Comparison of ENCODE assay signal across 8 mouse cellular contexts in genomic region chr7:79279376-79280029, GRCm38 (mm10). TPM values are rescaled to one million over a fixed set of nuclear protein-coding genes. Genes with fewer than 3 reads are reported as not detected.
DNase-seq lines count a peak whose midpoint lies in the region; ATAC-seq and TF ChIP-seq lines count a peak whose summit lies in the region.

No protein-coding gene starts in this region.

- no peaks in the 10 kb centered on the region for H3K9me3 ChIP-seq in heart, embryonic 10.5 days
- no peaks in the 10 kb centered on the region for H3K9me3 ChIP-seq in G1E (replicated peaks)
- H3K9me3 ChIP-seq in hindbrain, embryonic 15.5 days, result no peaks in the 10 kb centered on the region

- peak overlapping the region; percentile 70 for H3K27ac ChIP-seq in heart, embryonic 10.5 days
- H3K27ac ChIP-seq in hindbrain, embryonic 15.5 days (replicated peaks), result peak overlapping the region; percentile 26; the same call in 1 of the 2 replicates
- H3K27ac ChIP-seq in thymus, adult 2 months (ENCODE audit: control insufficient read depth, insufficient read depth, low read length), result no peak overlapping the region

- no peak for DNase-seq in heart, embryonic 10.5 days (ENCODE audit: low spot score)
- DNase-seq in heart, adult 8-10 months (ENCODE audit: low spot score), result no peak
- peak; percentile 36 for DNase-seq in G1E (ENCODE audit: low spot score)
- peak; percentile 69 for DNase-seq in lung, postnatal 10 days
- DNase-seq in thymus, adult 2 months, result no peak
- no peak for DNase-seq in frontal cortex, adult 2 months (ENCODE audit: extremely low spot score in 1 of 2, low spot score in 1 of 2)
- DNase-seq in urinary bladder, adult 18-20 months (ENCODE audit: low spot score in 2 of 2), result no peak

- no peaks in the 10 kb centered on the region for H3K27me3 ChIP-seq in heart, embryonic 10.5 days (ENCODE audit: insufficient read depth, poor library complexity, severe bottlenecking)
- no peaks in the 10 kb centered on the region for H3K27me3 ChIP-seq in G1E (ENCODE audit: insufficient read depth, low read length)
- H3K27me3 ChIP-seq in hindbrain, embryonic 15.5 days, result no peaks in the 10 kb centered on the region
- H3K27me3 ChIP-seq in thymus, adult 2 months (ENCODE audit: control insufficient read depth, insufficient read depth, low read length), result no peaks in the 10 kb centered on the region

- no peak for TF ChIP-seq CTCF in G1E (IDR thresholded peaks at IDR 0.05; ENCODE audit: low read depth, low read length)
- no peak for TF ChIP-seq CTCF in thymus, adult 2 months (IDR thresholded peaks at IDR 0.05; ENCODE audit: borderline replicate concordance, control insufficient read depth, extremely low read depth, insufficient read depth, low read length, poor library complexity)

- H3K4me2 ChIP-seq in hindbrain, embryonic 15.5 days, result 0 out of 2 replicates have a peak overlapping the region, but pooled peaks have one; percentile 1

- H3K4me3 ChIP-seq in heart, embryonic 10.5 days, result no peak overlapping the region
- no peak overlapping the region; the same call in 1 of the 2 replicates for H3K4me3 ChIP-seq in G1E (ENCODE audit: low read depth, low read length)
- no peak overlapping the region for H3K4me3 ChIP-seq in hindbrain, embryonic 15.5 days
- no peak overlapping the region for H3K4me3 ChIP-seq in thymus, adult 2 months (ENCODE audit: control insufficient read depth, insufficient read depth, low read length)

- H3K4me1 ChIP-seq in heart, embryonic 10.5 days, result peaks cover 59% of the 10 kb centered on the region
- peaks cover 91% of the 10 kb centered on the region for H3K4me1 ChIP-seq in G1E (ENCODE audit: insufficient read depth, low read depth, low read length)
- H3K4me1 ChIP-seq in hindbrain, embryonic 15.5 days (replicated peaks), result peaks cover 55% of the 10 kb centered on the region
- peaks cover 39% of the 10 kb centered on the region for H3K4me1 ChIP-seq in thymus, adult 2 months (replicated peaks; ENCODE audit: control insufficient read depth, insufficient read depth, low read length)

- WGBS in heart, embryonic 10.5 days, result 65% methylated on average over 10 of the region's 10 CpGs
- WGBS in hindbrain, embryonic 15.5 days, result 73% methylated on average over 10 of the region's 10 CpGs
- WGBS in thymus, adult 2 months, result 30% methylated on average over 10 of the region's 10 CpGs

- no peaks in the 10 kb centered on the region for H3K36me3 ChIP-seq in heart, embryonic 10.5 days
- peaks cover 78% of the 10 kb centered on the region for H3K36me3 ChIP-seq in G1E (replicated peaks)
- H3K36me3 ChIP-seq in hindbrain, embryonic 15.5 days, result no peaks in the 10 kb centered on the region
- H3K36me3 ChIP-seq in thymus, adult 2 months (ENCODE audit: control insufficient read depth, insufficient read depth, low read length), result no peaks in the 10 kb centered on the region

- TF ChIP-seq POLR2A in thymus, adult 2 months (IDR thresholded peaks at IDR 0.05; ENCODE audit: control insufficient read depth, extremely low read depth, insufficient read depth, low read length, poor library complexity), result no peak

- ATAC-seq in G1E (ENCODE audit: extremely low read depth, insufficient number of reproducible peaks, low FRiP score, poor library complexity, severe bottlenecking), result 0 out of 2 replicates have a peak, but pooled peaks have one; percentile 52
- no peak for ATAC-seq in hindbrain, embryonic 15.5 days (ENCODE audit: low FRiP score, low read depth)

- H3K9ac ChIP-seq in hindbrain, embryonic 15.5 days, result no peak overlapping the region

RNA-seq across cellular contexts. Expression of gene Abhd2, which starts 6.5 kb away (rescaled TPM):
- polyA plus RNA-seq in heart, embryonic 10.5 days (2016; fragmentation: Nextera tagmentation; extraction: Ambion mirVana), result 4.7 and 5.4 TPM in 2 replicates
- 10 to 100 TPM; 25.5 to 43.7 (median 29.9) TPM for total RNA-seq in heart, adult 8-10 months (2022)
- 68.8 and 69.2 TPM in 2 replicates for total RNA-seq in G1E (2014; fragmentation: Nextera tagmentation)
- 31.9 and 33.8 TPM in 2 replicates for total RNA-seq in G1E (2017)
- 8.3 and 9.1 TPM in 2 replicates for polyA plus RNA-seq in G1E (2012)
- polyA plus RNA-seq in hindbrain, embryonic 15.5 days (2015; fragmentation: Nextera tagmentation; extraction: Ambion mirVana), result 18.9 and 19.8 TPM in 2 replicates
- polyA plus RNA-seq in thymus, adult 2 months (2012; rRNA removed), result 32.5 and 34.0 TPM in 2 replicates
- polyA plus RNA-seq in frontal cortex, adult 2 months (2012; rRNA removed), result 38.6 and 39.2 TPM in 2 replicates

Comparison
In these comparisons a context has a peak if more than half of its experiments do, and no peak if none do; other contexts are left out.
1. DNase-seq: peak in G1E (single experiment) and lung, postnatal 10 days (single experiment); none in heart, embryonic 10.5 days (single experiment), heart, adult 8-10 months (single experiment), thymus, adult 2 months (single experiment), frontal cortex, adult 2 months (0 of 2) and urinary bladder, adult 18-20 months (0 of 2).